Mouse (Mus musculus) urinary bladder, postnatal 10 days (tissue): ENCODE measurements around the gene Arid1b.

ENCODE experiments used
- DNase-seq: peaks from one replicate; pipeline ENCODE4 v3.0.0; 2022; ENCODE audit warnings: low spot score

Arid1b gene

DNA sequence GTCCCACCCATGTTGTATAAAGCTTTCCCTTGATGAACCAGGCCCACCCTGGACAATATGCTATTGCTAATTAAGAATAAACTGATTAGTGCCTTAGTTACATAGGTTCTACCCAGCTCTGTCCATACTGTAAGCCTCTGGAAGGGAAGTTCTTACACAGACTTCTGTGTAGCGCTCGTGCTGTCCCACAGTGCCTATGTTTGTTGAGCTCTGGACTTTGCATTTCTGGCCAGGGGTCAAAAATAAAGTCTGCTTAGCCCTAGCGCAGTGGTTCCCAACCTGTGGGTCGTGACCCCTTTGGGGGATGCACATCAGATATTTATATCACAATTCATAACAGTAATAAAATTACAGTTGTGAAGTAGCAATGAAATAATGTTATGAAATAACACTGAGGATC lies 221.2 kb downstream of the Arid1b start:
- DNase-seq, result no peak

DNA sequence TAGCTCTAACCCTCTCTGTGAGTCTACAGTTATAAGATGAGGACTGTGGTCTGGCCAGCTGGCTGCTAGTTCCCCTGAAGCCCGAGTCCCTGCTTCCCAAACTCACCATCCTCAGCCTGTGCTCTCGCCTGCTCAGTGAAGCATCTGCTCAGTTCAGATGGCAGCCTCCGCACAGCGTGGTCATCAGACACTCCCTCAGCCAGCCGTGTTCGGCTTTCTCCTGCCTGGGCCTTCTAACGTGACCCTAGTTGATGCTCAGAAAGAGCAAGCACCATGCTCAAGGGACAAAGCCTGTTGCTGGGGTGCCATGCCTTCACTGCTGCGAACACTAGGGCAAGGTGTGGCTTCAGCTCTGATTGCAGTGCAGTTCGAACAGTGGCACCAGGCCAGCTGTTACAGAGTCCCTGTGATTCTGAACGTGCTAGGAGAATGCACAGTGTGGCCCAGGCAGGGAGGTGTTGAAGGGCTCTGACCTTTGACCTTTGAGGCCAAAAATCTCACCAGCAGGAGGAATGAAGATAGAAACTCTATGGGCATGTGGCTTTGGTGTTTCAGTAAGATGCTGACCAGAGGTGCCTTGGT lies 222.9 kb downstream of the Arid1b start:
- DNase-seq, result no peak

DNA sequence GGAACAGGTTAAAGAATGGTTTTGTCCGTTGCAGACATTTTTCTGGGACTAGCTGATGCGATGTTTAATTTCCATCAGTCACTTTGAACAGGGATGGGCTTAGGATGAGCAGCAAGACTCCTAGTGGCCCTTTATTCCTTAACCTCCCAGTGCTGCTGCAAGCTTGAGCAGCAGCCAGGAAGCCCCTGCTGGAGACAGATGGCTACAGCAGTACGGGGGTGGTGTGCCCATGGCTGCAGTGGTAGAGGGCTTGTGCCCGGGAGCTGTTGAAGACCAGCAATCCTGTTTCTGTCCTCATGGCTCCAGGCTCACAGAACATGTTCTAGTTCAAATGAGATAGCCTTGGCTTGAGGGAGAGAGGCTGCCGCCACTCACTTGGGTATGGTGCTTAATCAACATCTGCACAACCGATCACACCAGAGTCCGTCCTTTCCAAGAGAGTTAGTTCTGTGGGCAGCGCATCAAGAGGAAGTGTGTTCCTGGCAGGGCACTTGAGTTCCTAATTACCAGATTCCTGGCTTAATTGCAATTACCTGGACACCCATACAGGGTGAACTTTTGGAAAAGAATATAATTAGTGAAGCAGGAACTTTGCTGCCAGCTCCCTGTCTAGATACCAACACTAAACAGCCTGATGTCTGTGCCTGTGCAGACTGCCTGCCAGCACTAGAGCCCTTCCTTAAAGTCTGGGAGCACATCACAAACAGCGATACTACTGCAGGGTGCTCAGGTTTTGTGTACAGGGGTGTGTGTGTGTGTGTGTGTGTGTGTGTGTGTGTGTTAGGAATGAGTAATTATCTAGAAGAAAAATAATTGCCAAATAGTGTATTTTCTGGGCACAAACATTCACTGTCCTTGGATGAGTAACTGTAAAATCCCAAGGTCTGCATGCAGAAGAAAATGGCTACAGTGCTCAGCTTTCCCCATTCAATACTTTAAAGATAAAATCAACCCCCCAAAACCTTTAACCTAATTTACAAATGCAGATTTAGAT lies 224.0 kb downstream of the Arid1b start:
- DNase-seq, result no peak

DNA sequence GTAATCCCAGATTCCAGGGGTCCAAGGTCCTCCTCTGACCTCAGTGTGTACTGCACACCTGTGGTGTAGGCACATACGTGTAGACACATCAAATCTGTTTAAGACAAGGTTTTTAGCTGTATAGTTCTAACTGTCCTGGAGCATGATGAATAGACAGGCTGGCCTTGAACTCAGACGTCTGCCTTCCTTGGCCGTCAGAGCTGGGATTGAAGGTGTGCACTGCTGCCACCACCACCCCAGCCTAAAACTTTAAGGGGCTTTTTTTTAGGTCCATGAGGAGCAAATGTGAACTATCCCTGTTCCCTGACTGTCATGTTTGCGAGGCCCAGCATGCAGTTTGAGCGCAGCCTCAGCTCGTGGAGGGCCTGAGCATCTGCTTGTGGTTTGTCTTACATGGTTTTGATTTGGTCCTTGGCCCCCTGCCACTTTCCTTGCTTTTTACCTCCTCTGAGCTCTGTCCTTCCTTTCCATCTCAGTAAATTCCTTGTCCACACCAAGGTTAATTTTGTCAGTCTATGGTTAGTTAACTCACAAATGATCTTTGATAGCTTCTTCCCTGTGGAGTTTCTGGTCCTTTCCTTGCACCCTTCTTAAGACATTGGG lies 224.9 kb downstream of the Arid1b start:
- no peak for DNase-seq

DNA sequence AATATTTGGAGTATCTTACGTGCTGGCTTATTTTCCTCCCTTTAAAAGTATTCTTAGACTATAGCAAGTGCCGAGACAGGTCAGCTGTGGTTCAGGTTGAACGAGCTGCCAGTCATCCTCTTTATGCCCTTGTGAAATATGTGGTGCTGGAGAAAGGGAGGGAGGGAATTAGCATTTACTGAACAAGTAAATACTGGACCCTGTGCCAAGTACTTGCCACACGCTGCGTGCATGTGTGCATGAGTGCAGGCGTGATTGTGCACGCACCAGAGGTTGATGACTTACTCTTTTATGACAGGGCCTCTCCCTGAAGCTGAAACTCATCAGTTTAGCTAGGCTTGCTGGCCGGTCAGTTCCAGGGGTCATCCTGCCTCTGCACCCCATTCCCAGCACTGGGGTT lies 226.9 kb downstream of the Arid1b start:
- no peak for DNase-seq

DNA sequence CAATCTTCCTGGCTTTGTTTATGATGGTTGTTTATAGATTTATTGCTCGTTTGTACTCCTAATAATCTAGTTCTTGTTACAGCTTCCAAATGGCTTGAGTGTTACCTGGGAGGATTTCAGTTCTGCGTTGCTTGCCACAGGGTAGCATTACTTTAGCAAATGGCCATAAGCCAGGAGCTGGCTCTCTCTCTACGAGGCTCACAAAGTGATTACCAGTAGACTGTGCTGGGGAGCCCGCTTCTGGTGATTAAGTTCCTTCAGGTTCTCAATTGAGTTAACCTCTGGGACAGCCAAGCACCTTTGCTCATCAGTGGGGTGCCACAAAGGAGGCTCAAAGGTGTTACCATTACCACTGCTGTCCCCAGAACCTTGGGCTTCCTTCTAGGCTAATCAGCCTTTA lies 227.4 kb downstream of the Arid1b start:
- no peak for DNase-seq

DNA sequence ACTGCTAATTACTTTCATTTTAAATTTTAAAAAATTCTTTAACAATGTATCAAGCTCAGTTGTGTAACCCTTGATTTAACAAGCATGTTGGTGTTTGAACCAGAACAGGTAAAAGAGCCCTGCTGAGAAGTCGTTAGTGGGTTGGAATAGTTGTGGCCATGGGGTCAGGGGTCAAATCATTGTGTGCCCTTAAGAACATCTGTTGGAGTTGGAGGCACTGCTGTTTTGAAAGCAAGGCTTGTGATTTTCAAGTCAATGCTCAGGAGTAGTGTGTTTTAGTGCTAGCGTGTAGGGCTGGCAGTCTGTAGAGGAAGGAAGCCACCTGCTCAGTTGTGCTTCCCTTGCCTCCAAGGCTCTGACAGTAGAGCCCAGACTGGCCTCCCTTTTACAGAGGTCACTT lies 228.7 kb downstream of the Arid1b start:
- DNase-seq, result no peak

DNA sequence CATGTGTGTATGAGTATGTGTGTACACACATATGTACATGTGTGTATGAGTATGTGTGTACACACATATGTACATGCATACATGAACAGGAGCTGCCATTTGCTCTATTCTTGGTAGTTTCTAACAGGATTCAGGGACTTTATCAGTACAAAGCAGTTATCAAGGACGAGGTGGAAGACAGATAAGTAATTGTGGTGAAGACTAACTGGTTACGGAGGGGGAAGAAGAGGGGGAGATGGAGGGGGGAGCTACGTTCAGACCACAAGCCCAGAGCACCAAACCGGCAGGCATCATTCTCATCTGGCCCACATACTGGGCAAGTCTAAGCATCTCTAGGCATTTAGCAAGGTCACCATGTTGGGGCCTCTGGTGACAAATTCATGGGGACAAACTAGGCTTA lies 230.8 kb downstream of the Arid1b start:
- no peak for DNase-seq

DNA sequence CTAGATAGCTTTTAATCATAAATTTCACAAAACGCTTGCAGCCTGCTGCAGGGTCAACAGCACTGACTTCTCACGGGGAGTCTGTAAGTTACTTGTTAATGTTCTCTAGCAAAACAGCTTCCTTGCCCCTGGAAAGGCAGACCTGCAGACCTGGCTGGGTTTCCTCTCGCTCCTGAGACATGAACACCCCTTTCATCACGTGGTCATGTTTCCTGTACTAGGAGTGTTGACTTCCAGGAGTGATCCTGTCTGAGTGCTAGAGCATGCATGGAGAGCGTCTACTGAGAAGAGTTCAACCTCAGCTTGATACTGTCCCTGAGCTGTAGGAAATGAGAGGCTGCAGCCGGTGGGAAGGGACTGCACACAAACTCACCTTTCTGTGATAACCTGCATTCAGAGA lies 233.0 kb downstream of the Arid1b start:
- DNase-seq, result no peak

DNA sequence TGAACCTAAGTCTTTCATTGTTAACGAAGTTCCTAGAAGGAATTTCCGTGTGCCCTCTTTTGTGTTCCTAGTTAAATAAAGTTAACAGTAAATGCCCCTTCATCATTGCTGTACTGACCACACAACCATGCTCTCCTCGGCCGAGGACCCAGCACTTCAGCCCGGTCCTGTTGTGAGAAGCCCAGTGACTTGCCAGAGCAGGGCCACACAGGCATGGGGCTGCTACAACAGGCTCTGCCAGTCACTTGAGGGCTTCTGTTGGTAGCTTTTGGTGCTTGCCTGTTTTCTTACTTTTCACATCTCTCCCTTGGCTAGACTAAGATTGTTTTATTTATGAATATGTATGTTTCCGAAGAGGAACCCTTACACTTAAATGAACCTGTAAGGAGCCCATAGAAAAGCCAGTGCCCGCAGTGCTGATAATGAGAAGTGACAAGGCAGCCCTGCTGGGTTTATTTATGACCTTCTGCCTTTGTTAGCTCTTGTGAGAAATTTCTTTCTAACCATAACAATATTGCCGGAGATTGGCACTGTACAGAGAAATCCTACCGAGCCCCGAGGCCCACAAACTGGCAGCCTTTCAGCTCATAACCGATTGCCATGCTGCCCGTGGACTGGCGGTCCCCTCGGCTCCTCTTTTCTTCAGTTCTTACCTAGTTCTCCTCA lies 234.0 kb downstream of the Arid1b start:
- no peak for DNase-seq

DNA sequence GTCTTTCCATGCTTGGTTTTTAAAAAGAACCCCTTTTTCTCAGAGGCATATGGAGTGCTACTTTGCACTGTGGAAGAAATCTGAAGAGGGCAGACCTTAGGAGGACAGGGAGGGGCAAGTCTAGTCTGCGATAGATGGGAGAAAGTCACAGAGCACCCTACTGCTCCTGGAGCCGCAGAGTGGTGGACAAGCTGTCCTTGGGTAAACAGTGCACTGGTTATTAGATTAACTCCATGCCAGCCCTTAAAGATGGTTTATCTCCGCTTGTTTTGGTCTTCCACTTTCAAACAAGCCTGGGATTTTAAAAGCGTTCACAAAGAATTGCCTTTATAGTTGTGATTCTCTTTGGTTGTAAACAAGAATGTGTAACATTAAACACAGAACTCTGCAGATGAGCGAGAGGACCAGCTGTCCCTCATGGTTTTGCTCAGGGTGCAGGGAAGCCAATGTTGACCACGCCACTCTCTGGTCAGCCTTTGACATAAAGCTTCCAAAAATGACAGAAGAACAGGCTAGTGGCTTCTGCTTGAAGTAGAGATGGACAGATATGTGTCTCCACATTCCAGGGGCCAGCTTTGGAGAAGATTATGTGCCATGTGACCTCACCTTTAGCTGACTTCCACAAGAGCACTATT lies 234.6 kb downstream of the Arid1b start:
- DNase-seq, result no peak

DNA sequence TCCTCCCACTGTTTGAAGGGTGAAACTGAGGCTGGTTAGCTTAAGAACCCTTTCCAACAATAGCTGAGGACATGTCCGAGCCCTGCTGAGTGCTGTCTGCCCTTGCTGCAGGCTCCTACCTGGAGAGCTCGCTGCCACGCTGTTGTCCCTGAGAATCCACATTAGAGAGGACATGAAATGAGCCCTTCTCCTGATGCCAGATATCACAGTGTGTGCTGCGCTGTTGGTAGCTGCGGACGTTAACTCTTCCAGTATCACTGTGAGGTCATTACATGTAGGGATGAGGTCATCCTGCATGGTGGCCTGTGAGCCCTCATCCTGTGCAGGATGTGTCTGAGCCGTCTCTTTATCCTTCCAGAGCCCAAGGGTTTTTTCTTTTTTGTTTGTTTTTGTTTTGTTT lies 235.9 kb downstream of the Arid1b start:
- DNase-seq, result no peak

DNA sequence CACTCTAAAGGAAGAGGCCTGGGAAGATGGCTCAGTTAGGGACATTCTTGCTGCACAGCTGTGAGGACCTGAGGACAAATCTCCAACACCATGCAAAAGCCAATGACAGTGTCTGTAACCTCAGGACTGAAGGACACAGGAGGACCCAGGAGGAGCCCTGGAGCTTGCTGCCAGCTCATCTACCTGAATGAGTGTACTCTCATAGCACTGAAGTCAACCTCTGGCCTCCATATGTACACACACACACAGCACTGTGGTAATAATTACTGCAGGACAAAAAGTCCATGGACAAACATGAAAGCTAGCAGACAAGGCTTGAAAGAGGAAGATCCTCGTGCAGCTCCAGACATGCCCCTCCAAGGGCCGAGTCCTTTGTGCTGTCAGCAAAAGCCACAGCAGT lies 238.0 kb downstream of the Arid1b start:
- DNase-seq, result no peak

DNA sequence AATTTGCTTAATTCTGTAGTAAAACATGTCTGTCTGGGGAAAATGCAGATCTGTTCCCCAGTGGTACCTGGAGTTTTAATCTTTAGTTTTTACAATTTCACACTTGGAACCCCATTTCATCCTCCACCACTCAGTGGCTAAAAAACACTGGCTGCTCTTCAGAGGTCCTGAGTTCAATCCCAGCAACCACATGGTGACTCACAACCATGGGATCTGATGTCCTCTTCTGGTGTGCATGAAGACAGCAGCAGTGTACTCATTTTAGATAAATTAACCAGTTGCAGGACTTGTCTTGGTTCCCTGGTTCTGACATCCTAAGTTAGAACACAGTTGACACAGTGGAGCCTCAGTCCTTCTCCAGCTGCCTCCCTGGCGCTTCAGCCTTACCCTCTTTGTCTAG lies 239.9 kb downstream of the Arid1b start:
- no peak for DNase-seq

DNA sequence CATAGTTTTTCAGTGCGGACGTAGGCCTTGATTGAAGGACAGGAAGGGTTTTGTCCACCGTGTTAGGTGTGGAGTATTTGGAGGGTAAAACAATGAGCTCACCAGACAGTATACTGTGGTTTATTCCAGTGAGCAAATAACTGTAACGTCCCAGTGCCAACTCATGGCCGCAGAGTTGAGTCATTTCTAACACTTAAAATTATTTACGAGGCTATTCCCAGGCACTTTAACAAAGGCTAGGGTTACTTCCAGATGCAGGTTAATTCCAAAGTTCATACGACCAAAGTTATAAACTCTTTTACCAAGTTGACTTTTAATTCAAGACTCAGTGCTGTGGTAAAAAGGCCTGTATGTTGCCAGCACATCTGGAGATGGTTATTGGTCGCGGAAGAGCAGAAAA lies 240.9 kb downstream of the Arid1b start:
- DNase-seq, result no peak

DNA sequence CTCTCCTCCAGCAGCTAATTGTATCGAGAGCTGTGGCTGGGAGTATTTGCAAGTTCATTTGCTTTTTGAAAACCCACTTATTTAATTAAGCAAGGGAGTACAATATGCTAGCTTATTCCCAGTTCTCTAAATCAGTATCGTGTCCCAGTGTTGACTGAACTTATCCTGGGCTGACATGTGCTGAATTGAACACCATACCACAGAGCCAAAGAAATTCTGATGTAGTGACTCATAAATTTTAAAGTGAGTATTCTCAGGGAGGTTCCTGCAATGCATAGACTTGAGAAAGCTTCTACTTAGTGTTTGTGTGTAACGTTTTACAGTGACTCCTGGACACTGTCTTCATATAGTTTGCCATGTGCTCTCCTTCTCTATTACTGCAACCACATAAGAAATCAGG lies 243.6 kb downstream of the Arid1b start:
- no peak for DNase-seq

DNA sequence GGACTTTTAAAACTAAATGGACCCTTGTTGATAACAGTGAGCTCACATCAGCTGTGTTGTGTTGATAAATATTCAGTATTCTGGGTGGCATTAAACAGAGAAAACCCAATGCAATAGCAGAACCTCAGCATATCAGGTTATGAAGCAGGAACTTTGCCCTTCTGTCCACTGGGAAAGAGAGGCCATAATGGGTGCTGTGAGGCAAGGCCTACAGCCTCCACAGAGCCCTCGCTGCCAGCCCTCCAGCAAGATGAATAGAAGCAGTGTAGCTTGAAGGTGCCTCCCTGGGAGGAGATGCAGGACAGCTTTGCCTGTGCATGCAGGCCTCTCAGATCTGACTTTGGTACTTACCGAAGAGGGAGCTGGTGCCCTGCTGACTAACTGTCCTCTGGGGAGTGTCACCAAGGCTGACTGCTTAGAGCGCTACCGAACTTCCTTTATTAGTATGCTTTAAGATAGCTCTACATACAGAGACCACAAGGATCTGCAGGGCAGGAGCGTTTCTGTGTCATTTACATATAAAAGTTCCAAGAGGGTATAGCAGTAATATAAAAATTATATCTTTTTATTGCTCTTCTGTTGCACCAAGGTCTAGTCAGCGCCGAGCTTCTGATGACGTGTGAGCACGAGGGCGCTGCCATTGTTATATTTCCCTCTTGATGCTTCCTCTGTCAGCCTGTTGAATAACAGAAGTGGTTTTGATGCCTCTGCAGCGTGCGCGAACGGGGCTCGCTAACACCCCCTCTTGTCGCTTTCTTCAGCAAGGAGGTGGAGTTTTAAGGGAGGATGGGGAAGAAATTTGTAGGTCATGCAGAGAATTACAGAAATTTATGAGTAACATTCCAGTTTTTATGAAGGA lies 244.5 kb downstream of the Arid1b start:
- no peak for DNase-seq

DNA sequence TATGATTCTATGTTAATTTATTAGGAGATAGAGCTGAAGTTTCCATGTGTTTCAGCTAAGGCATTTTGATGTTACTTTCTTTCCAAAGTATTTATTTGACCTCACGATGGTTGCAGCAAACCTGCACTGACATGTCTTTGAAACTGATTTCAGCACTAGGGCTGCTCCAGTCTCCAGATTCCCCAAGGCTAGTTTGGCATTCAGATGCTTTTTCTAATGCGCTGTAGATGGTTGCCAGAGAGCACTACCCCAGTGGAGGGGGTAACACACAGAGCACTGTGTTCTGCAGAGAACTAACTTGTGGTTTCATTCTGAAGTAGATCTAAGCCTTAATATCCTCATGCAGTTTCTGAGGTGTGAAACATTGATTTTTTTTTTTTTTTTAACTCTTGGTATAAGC lies 250.4 kb downstream of the Arid1b start:
- no peak for DNase-seq

DNA sequence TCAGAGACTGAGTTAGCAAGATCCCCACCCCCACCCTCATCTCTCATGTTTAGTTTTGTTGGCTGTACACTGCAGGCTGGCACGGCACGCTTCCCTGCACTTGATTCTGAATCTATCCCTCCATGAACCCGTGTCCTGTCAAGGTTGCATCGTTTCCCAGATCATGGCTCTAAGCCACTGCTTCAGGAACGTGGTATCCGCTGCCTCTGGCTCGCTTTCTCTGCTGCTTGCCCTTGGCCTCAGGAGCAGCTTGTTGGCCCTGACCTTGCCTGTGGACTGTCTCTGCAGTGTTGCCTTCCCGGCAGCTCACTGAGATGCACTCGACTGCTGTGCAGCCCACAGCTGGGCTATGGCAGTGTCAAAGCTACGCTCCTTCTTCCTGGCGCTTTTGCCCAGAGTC lies 252.6 kb downstream of the Arid1b start:
- no peak for DNase-seq

DNA sequence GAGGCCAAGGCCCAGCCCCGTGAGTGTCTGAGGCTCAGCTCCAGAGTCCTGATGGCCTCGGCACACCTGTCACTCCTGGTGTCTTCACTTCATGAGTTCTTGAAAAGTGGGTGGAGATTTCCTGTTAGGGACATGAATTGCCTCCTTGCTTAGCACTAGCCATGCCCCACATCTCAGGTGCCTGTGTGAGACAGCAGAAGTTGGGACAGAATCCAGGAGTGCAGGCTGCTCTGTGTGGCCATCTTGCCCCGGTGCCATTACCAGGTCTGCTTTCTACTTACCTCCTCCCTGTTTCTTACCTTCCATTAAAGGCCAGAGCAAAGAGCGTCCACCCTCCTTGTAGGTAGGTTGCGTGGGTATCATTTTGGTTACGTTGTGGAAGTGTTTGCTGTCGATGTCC lies 253.1 kb downstream of the Arid1b start:
- DNase-seq, result no peak

DNA sequence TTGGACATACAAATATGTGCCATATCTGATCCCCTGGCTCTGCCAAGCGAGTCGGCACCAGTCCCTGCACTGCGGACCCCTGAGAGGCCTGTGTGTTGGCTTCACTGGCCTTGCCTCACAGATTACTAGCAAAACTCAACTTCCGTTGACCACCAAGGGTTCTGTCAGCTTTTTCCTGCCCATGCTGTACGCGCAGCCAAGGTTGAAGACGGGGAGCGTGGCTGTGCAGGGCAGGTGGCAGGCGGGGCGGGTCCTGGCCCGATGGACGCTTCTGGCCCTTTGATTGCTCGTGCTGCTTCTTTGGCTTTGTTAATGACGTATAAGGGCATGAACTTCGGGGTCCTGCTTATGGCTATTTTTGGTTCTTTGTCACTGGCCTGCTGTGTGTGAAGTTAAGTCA lies 253.6 kb downstream of the Arid1b start:
- DNase-seq, result no peak
